Mouse (Mus musculus): ENCODE results near the gene Mmp9. TPM values are rescaled to one million over a fixed set of nuclear protein-coding genes. Genes with fewer than 3 reads are reported as not detected.

Gene Mmp9
- polyA plus RNA-seq, 1 experiment from 2014 or later: 17.2 TPM

DNA sequence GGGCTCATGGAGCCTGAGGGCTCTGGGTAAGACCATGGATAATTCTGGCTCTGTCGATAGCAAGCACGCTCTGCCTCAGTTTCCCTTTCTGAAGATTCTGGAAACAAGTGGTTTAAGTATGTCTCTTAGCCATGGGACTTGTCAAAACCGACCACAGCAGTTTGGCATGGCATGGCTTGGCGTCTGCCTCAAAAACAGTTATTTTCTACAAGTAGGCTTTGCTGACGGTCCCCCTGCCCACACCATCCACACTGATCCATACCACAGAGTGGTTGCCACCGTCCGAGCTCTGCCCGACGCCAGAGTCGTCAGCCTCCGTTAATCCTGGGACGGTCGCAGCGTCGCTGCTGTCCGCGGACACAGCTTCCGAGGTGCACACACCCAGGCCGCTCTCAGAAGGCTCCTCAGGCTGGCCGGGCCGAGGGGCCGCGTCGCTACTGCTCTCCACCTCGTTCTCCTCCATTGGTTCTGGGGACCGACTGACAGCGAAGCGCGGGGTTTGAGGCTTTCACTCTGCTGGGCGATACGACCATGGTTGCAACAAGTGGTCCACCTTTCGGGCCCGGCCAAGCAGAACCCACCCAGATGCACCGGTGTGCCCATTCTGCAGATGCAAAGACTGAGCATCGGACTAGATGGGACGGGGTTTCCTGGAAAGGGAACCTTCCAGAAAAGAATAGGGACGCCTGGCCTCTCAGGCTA, 30.1 kb upstream of the Mmp9 start:
- peaks cover 4% of the 10 kb centered on the region; the same call in 1 of the 2 replicates for H3K9me3 ChIP-seq (ENCODE audit: low read length)
- H3K9ac ChIP-seq (replicated peaks): peak overlapping the region; percentile 87
- peak overlapping the region; percentile 97 for H3K4me3 ChIP-seq (ENCODE audit: low read depth, low read length)
- H3K27ac ChIP-seq (ENCODE audit: low read depth): peak overlapping the region; percentile 98
- no peak for DNase-seq
- no peak for TF ChIP-seq EP300 (IDR thresholded peaks at IDR 0.05; ENCODE audit: low read depth)
- no peak for TF ChIP-seq CTCF (IDR thresholded peaks at IDR 0.05; ENCODE audit: low read depth)
- peak; percentile 12 for ATAC-seq
- H3K27me3 ChIP-seq (ENCODE audit: insufficient read depth, low read length): no peaks in the 10 kb centered on the region
- peak overlapping the region; percentile 92 for H3K4me2 ChIP-seq (ENCODE audit: low read depth, low read length)
- H3K4me1 ChIP-seq (ENCODE audit: insufficient read depth): peaks cover 40% of the 10 kb centered on the region
- 4% methylated on average over 37 of the region's 37 CpGs for WGBS (ENCODE audit: insufficient replicate concordance)
- peaks cover 39% of the 10 kb centered on the region for H3K36me3 ChIP-seq (replicated peaks; ENCODE audit: insufficient read depth, low read length)

DNA sequence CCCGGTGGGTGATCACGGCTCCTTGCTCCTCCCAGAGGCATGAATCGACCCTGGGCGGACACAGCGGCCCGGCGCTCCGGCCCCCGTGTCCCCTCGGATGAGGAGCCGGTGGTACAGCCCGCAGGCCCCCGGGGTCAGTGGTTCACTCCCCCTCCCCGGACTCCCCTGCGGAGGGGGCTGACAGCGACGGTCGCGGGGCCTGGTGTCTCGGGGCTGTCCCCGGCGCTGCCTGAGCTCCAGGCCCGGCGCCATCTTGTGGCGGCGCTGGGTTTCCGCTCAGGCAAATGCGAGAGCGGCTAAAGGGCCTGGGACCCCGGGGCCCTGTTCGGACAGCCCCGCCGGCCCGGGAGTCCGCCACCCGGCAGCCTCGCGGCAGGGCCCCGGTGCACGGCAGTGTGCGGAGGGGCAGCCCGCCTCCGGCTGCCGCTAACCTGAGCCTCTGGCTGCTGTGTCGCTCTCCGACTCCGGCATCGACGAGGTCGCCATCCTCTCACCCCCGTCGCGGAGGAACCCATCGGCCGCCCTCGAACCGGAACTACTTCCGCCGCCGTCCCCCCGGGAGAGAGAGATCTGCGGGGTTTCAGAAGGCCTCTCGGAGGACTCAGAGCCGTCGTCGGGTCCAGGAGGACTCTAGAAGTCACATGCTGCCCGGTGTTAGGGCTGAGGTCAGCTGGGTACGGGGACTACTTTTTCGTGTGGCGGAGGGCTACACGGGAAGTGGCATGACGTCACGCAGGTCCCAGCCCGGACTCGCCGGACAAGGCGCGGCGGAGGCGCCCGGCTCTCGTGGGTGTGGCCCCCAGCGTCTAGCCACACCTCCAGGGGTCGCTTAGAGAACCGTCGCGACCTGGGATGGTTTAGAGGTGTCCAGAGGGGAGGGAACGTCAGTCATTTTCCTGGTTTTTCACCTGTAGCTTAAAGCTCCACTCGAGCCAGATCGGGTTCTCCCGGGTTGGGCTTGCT, 29.2 kb upstream of the Mmp9 start, which contains the start of gene Zfp335:
Gene Zfp335 (minus strand): TSS at position 672 of the 963 bp plus-strand sequence.
- TF ChIP-seq CTCF (IDR thresholded peaks at IDR 0.05; ENCODE audit: low read depth): peak; percentile 73
- TF ChIP-seq EP300 (IDR thresholded peaks at IDR 0.05; ENCODE audit: low read depth): peak; percentile 63; the same call in 1 of the 2 replicates
- peak within 1 kb of the TSS; percentile 92 for H3K4me2 ChIP-seq (ENCODE audit: low read depth, low read length)
- DNase-seq: peak; percentile 94
- peak within 1 kb of the TSS; percentile 98 for H3K27ac ChIP-seq (ENCODE audit: low read depth)
- H3K4me1 ChIP-seq (ENCODE audit: insufficient read depth): peaks cover 40% of the 10 kb centered on the region
- H3K9me3 ChIP-seq (ENCODE audit: low read length): no peaks in the 10 kb centered on the region; the same call in 1 of the 2 replicates
- peak; percentile 83 for ATAC-seq
- WGBS (ENCODE audit: insufficient replicate concordance): under 1% methylated on average over 90 of the region's 91 CpGs
- H3K27me3 ChIP-seq (ENCODE audit: insufficient read depth, low read length): no peaks in the 10 kb centered on the region
- H3K9ac ChIP-seq (replicated peaks): peak within 1 kb of the TSS; percentile 87
- H3K4me3 ChIP-seq (ENCODE audit: low read depth, low read length): peak within 1 kb of the TSS; percentile 97
- peaks cover 30% of the 10 kb centered on the region for H3K36me3 ChIP-seq (replicated peaks; ENCODE audit: insufficient read depth, low read length)

DNA sequence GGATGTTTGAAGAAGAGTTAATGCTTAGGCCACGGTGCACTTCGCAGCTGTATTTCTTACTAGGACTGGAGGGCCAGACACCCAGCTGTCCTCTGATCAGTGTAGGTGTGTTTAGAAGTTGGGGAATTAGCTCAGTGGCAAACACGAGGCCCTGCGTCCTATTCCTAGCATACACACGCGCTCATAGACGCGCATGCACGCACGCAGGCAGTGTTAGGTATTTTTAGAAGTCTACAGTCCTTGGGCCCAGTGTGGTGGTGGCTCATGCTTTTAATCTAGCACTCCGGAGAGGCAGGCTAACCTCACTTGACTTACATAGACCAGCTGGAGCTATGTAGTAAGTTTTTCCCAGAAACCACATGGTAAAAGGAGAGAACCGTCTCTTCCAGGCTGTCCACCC, 28.4 kb upstream of the Mmp9 start:
- TF ChIP-seq EP300 (IDR thresholded peaks at IDR 0.05; ENCODE audit: low read depth) (no peak), CTCF (IDR thresholded peaks at IDR 0.05; ENCODE audit: low read depth) (no peak)
- Histone ChIP-seq H3K27me3 (ENCODE audit: insufficient read depth, low read length) (no peaks in the 10 kb centered on the region), H3K4me2 (ENCODE audit: low read depth, low read length) (peak overlapping the region; percentile 92), H3K36me3 (replicated peaks; ENCODE audit: insufficient read depth, low read length) (peaks cover 23% of the 10 kb centered on the region), H3K9ac (replicated peaks) (peak overlapping the region; percentile 87), H3K9me3 (ENCODE audit: low read length) (no peaks in the 10 kb centered on the region), H3K4me1 (ENCODE audit: insufficient read depth) (peaks cover 40% of the 10 kb centered on the region), H3K27ac (ENCODE audit: low read depth) (peak overlapping the region; percentile 98), H3K4me3 (ENCODE audit: low read depth, low read length) (peak overlapping the region; percentile 97)
- WGBS (ENCODE audit: insufficient replicate concordance): 1% methylated on average over 12 of the region's 12 CpGs
- peak; percentile 24 for ATAC-seq
- no peak for DNase-seq

DNA sequence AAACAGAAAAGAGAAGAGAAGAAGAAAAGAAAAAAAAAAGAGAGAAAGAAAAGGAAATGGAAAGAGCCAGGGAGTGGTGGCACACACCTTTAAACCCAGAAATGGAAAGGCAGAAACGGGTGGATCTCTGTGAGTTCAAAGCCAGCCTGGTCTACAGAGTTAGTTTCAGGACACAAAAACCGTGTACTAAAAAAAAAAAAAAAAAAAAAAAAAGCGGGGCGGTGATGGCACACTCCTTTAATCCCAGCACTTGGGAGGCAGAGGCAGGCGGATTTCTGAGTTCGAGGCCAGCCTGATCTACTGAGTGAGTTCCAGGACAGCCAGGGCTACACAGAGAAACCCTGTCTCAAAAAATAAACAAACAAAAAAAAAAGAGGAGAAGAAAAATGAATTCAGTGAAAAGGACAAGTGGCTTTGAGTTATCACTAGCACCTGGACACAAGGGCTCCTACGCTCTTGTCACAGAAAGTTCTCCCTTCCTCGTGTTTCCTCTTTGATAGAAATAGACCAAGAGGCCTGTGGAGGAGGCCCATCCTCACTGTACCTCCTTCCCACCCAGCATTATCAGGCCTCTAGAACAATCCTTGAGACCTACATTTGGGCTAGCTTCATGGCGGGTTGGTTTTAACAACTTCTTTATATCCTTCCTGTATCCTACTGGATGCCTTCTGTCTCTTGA, 27.7 kb upstream of the Mmp9 start:
- TF ChIP-seq EP300 (IDR thresholded peaks at IDR 0.05; ENCODE audit: low read depth) (no peak), CTCF (IDR thresholded peaks at IDR 0.05; ENCODE audit: low read depth) (no peak)
- WGBS (ENCODE audit: insufficient replicate concordance): 66% methylated on average over 9 of the region's 9 CpGs
- Histone ChIP-seq H3K9ac (replicated peaks) (no peak overlapping the region; the same call in 1 of the 2 replicates), H3K9me3 (ENCODE audit: low read length) (no peaks in the 10 kb centered on the region), H3K36me3 (replicated peaks; ENCODE audit: insufficient read depth, low read length) (peaks cover 16% of the 10 kb centered on the region), H3K4me2 (ENCODE audit: low read depth, low read length) (peak overlapping the region; percentile 92), H3K4me3 (ENCODE audit: low read depth, low read length) (no peak overlapping the region), H3K4me1 (ENCODE audit: insufficient read depth) (peaks cover 40% of the 10 kb centered on the region), H3K27me3 (ENCODE audit: insufficient read depth, low read length) (no peaks in the 10 kb centered on the region), H3K27ac (ENCODE audit: low read depth) (peak overlapping the region; percentile 98)
- DNase-seq: no peak
- no peak for ATAC-seq

DNA sequence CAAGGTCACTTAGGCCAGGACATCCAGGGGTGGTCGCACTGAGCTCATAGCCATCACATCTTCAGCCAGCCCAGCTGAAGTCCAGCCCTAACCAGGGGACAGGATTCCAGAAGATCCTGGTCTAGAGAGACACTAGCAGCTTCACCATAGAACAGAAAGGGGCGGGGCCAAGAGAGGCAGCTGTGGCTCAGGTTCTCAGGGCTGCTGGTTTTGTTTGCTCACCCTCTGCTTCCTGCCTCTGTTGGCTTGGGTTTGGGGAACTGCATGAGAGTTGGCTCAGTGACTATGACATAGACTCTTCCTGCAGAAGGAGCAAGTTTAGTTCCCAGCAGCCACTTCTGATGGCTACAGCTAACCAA, 27.2 kb upstream of the Mmp9 start:
- H3K4me2 ChIP-seq (ENCODE audit: low read depth, low read length): peak overlapping the region; percentile 27; the same call in 1 of the 2 replicates
- TF ChIP-seq CTCF (IDR thresholded peaks at IDR 0.05; ENCODE audit: low read depth) (no peak), EP300 (IDR thresholded peaks at IDR 0.05; ENCODE audit: low read depth) (no peak)

More for the DNA sequence above, 27.2 kb upstream of the Mmp9 start:
- no peaks in the 10 kb centered on the region for H3K9me3 ChIP-seq (ENCODE audit: low read length)
- 41% methylated on average over 2 of the region's 2 CpGs for WGBS (ENCODE audit: insufficient replicate concordance)
- no peak for ATAC-seq
- DNase-seq: peak; percentile 73
- H3K9ac ChIP-seq (replicated peaks): no peak overlapping the region; the same call in 1 of the 2 replicates
- H3K27ac ChIP-seq (ENCODE audit: low read depth): peak overlapping the region; percentile 73
- H3K4me1 ChIP-seq (ENCODE audit: insufficient read depth): peaks cover 40% of the 10 kb centered on the region
- no peak overlapping the region for H3K4me3 ChIP-seq (ENCODE audit: low read depth, low read length)
- no peaks in the 10 kb centered on the region for H3K27me3 ChIP-seq (ENCODE audit: insufficient read depth, low read length)
- peaks cover 10% of the 10 kb centered on the region for H3K36me3 ChIP-seq (replicated peaks; ENCODE audit: insufficient read depth, low read length)
